Mouse (Mus musculus): ENCODE data around the gene Duoxa1.

DNA sequence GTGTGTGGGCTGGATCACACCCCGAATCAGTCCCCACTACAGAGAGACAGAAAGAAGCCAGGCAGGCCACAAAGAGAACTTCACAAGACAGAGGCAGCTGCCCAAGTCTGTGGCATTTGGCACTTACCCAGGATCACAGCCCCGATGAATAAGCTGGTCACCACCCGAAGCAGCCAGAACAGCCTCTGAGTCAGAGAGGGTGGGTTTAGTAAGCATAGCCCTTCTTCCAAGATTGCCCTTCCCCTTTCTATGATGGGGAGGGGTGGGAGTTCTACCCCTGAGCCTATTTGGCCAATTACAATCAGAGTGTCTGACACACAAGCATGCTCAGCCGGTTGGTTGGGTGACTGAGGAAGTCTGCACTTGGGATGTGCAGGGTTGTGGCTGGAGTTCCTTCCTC is 7.3 kb downstream of the Duoxa1 start:
- TF ChIP-seq CTCF (IDR thresholded peaks at IDR 0.05; ENCODE audit: control insufficient read depth, insufficient read depth, low read length) (no peak), POLR2A (IDR thresholded peaks at IDR 0.05; ENCODE audit: borderline replicate concordance, control insufficient read depth, low read depth, low read length) (no peak)

Measured in bone marrow, adult 2 months (tissue).